Mouse (Mus musculus): ENCODE results near the gene Sorcs2. TPM values are rescaled to one million over a fixed set of nuclear protein-coding genes. Genes with fewer than 3 reads are reported as not detected.
A peak's percentile ranks its signal among the peaks of the same experiment; 100 is the strongest.

The Sorcs2 gene
- polyA plus RNA-seq, 1 experiment from 2014 or later: 11.1 TPM

DNA sequence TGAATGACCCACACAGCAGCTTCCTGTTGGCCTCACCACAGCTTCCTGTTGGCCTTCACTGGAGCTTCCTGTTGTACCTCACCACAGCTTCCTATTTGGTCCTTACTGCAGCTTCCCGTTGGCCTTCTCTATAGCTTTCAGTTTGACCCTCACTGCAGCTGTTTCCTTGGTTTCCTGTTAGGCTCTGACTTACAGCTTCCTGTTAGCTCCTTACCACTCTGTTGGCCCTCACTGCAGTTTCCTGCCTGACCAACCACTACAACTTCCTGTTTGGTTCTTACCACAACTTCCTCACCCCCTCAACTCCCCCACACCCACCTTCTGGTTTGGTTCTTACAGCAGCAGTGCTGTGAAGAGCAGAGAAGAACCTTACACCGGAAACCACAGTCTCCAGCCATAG lies 308.7 kb downstream of the Sorcs2 start:
- no peaks in the 10 kb centered on the region for H3K36me3 ChIP-seq (ENCODE audit: insufficient read depth, low read length)
- 0 out of 2 replicates have a peak, but pooled peaks cover 6% of the 10 kb centered on the region for H3K4me1 ChIP-seq (ENCODE audit: insufficient read depth, low read length)
- peak overlapping the region; percentile 59; the same call in 1 of the 2 replicates for H3K27ac ChIP-seq (ENCODE audit: low read length)
- H3K27me3 ChIP-seq (ENCODE audit: insufficient read depth, low read length): no peaks in the 10 kb centered on the region
- no peak overlapping the region for H3K4me3 ChIP-seq (ENCODE audit: low read length)
- 67% methylated on average over 2 of the region's 2 CpGs for WGBS
- H3K9me3 ChIP-seq (ENCODE audit: low read length): no peaks in the 10 kb centered on the region
- H3K4me2 ChIP-seq (replicated peaks; ENCODE audit: low read depth, low read length): no peak overlapping the region
- ATAC-seq (ENCODE audit: low FRiP score, low TSS enrichment): peak; percentile 43; the same call in 1 of the 2 replicates
- H3K9ac ChIP-seq (replicated peaks; ENCODE audit: low read length): no peak overlapping the region

DNA sequence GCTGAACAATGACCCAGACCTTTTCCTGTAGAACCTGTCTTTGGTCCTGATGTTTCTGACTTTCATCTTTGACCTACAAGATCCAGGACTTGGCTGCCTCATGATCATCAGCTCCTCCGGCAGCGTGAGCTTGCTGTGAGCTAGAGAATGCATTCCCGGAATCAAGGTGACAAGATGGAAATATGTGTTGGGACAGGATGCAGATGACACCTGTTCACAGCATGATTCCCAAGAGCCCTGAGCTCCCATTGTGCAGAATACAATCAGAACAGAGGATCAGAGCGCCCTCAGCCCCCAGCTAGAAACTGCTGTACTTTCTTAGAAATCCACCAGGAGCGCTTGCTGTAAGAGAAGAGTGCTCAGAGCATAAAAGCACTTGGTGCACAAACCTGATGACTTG lies 311.0 kb downstream of the Sorcs2 start:
- no peak for ATAC-seq (ENCODE audit: low FRiP score, low TSS enrichment)
- no peak overlapping the region for H3K27ac ChIP-seq (ENCODE audit: low read length)
- no peaks in the 10 kb centered on the region for H3K9me3 ChIP-seq (ENCODE audit: low read length)
- no peaks in the 10 kb centered on the region for H3K36me3 ChIP-seq (ENCODE audit: insufficient read depth, low read length)
- H3K9ac ChIP-seq (replicated peaks; ENCODE audit: low read length): no peak overlapping the region
- H3K4me1 ChIP-seq (ENCODE audit: insufficient read depth, low read length): 0 out of 2 replicates have a peak, but pooled peaks cover 6% of the 10 kb centered on the region
- no peak overlapping the region for H3K4me3 ChIP-seq (ENCODE audit: low read length)
- no peaks in the 10 kb centered on the region for H3K27me3 ChIP-seq (ENCODE audit: insufficient read depth, low read length)
- H3K4me2 ChIP-seq (replicated peaks; ENCODE audit: low read depth, low read length): no peak overlapping the region
- WGBS: 89% methylated on average over 5 of the region's 5 CpGs

DNA sequence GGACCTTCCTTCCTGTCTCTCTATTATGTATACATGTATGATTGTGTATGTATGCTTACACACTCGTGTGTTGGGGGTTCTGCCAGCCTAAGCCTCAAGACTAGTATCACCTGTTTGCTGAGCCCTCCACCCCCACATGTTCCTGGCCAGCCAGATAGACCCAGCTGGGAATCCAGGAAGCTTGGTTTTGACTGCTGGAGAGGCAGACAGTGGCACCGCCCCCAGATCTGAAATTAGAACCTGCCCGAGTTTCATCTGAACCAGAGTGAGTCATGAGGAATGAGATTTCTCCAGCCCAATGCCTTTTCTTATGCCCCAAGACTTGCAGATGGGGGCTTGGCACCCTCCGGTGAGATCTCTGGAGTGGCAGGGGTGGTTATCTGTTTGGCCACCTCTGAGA lies 312.3 kb downstream of the Sorcs2 start:
- H3K9ac ChIP-seq (replicated peaks; ENCODE audit: low read length): no peak overlapping the region
- no peak overlapping the region for H3K4me3 ChIP-seq (ENCODE audit: low read length)
- 56% methylated on average over 4 of the region's 4 CpGs for WGBS
- no peaks in the 10 kb centered on the region for H3K9me3 ChIP-seq (ENCODE audit: low read length)
- 0 out of 2 replicates have a peak, but pooled peaks cover 6% of the 10 kb centered on the region for H3K4me1 ChIP-seq (ENCODE audit: insufficient read depth, low read length)
- H3K4me2 ChIP-seq (replicated peaks; ENCODE audit: low read depth, low read length): no peak overlapping the region
- H3K27ac ChIP-seq (ENCODE audit: low read length): no peak overlapping the region
- no peaks in the 10 kb centered on the region for H3K27me3 ChIP-seq (ENCODE audit: insufficient read depth, low read length)
- H3K36me3 ChIP-seq (ENCODE audit: insufficient read depth, low read length): no peaks in the 10 kb centered on the region
- ATAC-seq (ENCODE audit: low FRiP score, low TSS enrichment): no peak

DNA sequence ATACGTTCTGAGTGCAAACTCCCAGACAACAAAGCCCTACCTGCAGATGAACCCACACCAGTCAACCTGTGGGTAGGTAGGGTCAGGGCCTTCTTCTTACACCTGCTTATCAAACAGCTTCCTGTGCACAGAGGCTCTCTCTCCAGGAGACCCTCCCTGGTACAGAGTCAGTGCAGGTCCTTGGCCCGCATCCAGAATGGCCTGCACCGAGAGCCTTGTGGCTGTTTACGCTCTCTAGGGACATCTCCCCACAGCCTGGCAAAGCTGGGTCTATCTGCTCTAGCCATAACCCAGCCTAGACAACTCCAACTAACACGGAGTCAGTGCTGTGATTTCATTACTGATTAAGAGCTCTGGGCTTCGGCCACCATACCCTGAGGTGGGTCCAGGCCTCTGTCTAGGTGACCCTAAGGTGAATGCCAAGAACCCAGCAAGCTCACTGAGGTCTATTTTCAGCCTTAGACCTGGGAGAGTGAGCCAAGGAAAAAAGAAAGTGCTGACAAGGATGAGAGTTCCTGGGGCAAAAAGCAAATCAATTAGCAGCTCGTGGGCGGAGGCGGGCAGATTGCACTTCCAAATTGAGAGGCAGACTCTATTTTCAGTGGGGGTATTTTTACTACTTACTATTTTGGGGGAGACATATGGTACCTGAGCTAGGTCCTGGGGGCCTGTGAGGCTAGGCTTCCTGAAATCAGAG lies 313.9 kb downstream of the Sorcs2 start:
- H3K36me3 ChIP-seq (ENCODE audit: insufficient read depth, low read length): no peaks in the 10 kb centered on the region
- 0 out of 2 replicates have a peak, but pooled peaks cover 6% of the 10 kb centered on the region for H3K4me1 ChIP-seq (ENCODE audit: insufficient read depth, low read length)
- no peaks in the 10 kb centered on the region for H3K9me3 ChIP-seq (ENCODE audit: low read length)
- no peak overlapping the region for H3K27ac ChIP-seq (ENCODE audit: low read length)
- H3K4me3 ChIP-seq (ENCODE audit: low read length): no peak overlapping the region
- 76% methylated on average over 9 of the region's 9 CpGs for WGBS
- peaks cover 3% of the 10 kb centered on the region; the same call in 1 of the 2 replicates for H3K27me3 ChIP-seq (ENCODE audit: insufficient read depth, low read length)
- H3K4me2 ChIP-seq (replicated peaks; ENCODE audit: low read depth, low read length): no peak overlapping the region
- ATAC-seq (ENCODE audit: low FRiP score, low TSS enrichment): no peak
- H3K9ac ChIP-seq (replicated peaks; ENCODE audit: low read length): no peak overlapping the region

DNA sequence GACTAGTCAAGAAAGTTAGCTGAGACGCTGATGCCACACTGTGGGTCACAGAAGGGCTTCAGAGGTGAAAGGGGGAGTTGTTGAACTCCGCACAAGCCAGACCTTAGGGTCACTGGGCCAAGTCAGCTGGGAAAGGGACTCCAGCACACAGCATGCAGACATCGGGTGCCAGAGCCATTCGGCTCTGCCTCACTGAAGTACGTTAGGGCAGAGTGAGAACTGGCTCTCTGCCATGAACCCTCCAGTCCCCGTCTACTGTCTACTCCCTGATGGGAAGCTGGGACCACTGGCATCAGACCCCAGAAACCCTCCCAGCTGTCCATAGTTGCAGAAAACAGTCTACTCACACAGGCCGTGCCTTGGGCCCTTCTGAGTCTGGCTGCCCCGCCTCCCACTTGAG lies 316.9 kb downstream of the Sorcs2 start:
- no peak overlapping the region for H3K4me2 ChIP-seq (replicated peaks; ENCODE audit: low read depth, low read length)
- H3K9me3 ChIP-seq (ENCODE audit: low read length): no peaks in the 10 kb centered on the region
- 55% methylated on average over 8 of the region's 8 CpGs for WGBS
- no peak for ATAC-seq (ENCODE audit: low FRiP score, low TSS enrichment)
- no peak overlapping the region for H3K4me3 ChIP-seq (ENCODE audit: low read length)
- H3K4me1 ChIP-seq (ENCODE audit: insufficient read depth, low read length): 0 out of 2 replicates have a peak, but pooled peaks cover 5% of the 10 kb centered on the region
- H3K27me3 ChIP-seq (ENCODE audit: insufficient read depth, low read length): peaks cover 10% of the 10 kb centered on the region
- no peak overlapping the region for H3K9ac ChIP-seq (replicated peaks; ENCODE audit: low read length)
- H3K27ac ChIP-seq (ENCODE audit: low read length): no peak overlapping the region
- no peaks in the 10 kb centered on the region for H3K36me3 ChIP-seq (ENCODE audit: insufficient read depth, low read length)

DNA sequence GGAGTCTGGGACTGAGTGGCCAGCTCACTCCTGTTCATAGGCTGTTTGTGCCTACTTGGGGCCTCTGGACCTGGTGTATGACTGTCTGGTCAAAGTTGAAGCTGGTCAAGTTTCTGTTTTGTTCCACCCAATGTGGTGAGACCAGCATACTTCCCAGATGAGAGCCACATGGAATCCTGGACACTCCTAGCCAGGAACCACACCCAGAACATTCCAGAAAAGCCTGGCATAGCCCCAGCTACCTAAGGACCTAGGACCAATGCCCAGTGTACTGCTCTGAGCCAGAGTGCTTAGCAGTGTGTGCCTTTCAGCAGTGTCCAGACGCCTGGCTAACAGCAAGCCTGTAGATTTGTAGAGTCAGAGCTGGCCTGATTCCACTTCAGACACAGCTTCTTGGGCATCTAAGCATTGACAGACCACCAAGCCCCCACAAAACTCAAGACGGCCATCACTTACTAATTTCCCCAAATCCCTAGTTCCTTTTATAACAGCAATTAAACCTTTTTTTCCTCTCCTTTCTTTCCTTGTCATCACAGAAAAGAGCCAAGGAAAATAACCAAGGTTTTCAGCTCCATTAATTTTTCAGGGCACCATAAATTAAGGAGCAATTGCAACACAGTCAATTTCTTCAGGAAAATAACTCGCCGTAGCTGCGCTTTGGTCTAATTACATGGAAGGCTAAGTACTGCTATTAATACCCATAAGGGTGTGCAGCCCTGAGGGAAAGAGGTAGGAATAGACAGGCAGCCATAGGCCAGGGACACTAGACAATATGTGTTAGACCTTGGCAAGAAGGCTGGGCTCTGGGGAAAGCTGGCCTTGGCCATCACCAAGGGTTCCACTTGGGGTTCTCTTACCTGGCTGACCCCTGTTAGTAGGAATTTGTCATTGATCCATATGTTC lies 322.5 kb downstream of the Sorcs2 start:
- Histone ChIP-seq H3K27me3 (ENCODE audit: insufficient read depth, low read length) (peaks cover 15% of the 10 kb centered on the region), H3K9me3 (ENCODE audit: low read length) (peaks cover 4% of the 10 kb centered on the region; the same call in 1 of the 2 replicates), H3K9ac (replicated peaks; ENCODE audit: low read length) (no peak overlapping the region), H3K4me3 (ENCODE audit: low read length) (no peak overlapping the region), H3K36me3 (ENCODE audit: insufficient read depth, low read length) (no peaks in the 10 kb centered on the region), H3K4me1 (ENCODE audit: insufficient read depth, low read length) (peaks cover 5% of the 10 kb centered on the region; the same call in 1 of the 2 replicates), H3K27ac (ENCODE audit: low read length) (no peak overlapping the region), H3K4me2 (replicated peaks; ENCODE audit: low read depth, low read length) (no peak overlapping the region)
- no peak for ATAC-seq (ENCODE audit: low FRiP score, low TSS enrichment)
- WGBS: 23% methylated on average over 5 of the region's 5 CpGs

DNA sequence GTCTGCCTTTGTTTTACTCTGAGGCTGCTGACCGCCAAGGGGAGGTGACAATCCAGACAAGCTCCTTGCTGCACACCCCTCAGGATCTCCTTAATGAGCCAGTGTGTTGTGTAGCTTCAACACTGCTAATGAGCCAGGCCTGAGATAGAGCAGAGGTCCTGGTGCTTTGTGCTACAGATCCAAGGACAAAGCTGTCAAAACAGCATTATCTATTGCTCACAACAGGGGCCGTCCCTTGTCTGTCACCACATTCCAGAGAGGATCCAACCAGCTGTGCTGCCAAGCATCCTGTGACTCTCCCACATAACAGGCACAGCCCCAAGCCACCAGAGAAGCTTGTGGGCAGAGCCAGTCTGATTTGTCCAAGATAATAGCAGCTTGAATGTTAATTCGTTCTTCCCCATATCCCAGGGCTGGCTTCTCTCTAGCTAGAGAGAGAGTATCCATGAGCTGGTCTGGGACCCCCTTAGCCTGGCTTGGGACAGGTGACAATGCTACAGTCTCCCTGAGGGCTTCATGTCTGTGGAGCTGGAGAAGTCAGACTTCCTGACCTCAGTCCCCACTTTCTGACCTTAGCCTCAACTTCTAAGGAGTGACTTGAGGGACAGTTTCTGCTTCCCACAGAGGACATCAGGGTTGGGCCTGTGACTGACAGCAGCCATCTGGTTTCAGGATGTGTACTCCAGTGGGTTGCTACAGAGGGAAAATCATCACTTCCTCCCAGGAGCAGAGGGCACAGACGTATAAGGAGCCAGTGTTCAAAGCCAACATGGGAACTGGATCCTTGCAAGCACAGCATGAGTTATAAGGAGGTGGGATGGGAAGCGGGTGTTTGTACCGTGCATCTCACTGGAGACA lies 328.2 kb downstream of the Sorcs2 start:
- peak overlapping the region; percentile 19; the same call in 1 of the 2 replicates for H3K27ac ChIP-seq (ENCODE audit: low read length)
- no peak overlapping the region for H3K4me2 ChIP-seq (replicated peaks; ENCODE audit: low read depth, low read length)
- H3K9ac ChIP-seq (replicated peaks; ENCODE audit: low read length): no peak overlapping the region
- H3K4me3 ChIP-seq (ENCODE audit: low read length): no peak overlapping the region
- WGBS: 58% methylated on average over 6 of the region's 6 CpGs
- peak; percentile 53; the same call in 1 of the 2 replicates for ATAC-seq (ENCODE audit: low FRiP score, low TSS enrichment)
- H3K4me1 ChIP-seq (ENCODE audit: insufficient read depth, low read length): peaks cover 16% of the 10 kb centered on the region
- peaks cover 4% of the 10 kb centered on the region; the same call in 1 of the 2 replicates for H3K9me3 ChIP-seq (ENCODE audit: low read length)
- peaks cover 21% of the 10 kb centered on the region for H3K27me3 ChIP-seq (ENCODE audit: insufficient read depth, low read length)
- no peaks in the 10 kb centered on the region for H3K36me3 ChIP-seq (ENCODE audit: insufficient read depth, low read length)

DNA sequence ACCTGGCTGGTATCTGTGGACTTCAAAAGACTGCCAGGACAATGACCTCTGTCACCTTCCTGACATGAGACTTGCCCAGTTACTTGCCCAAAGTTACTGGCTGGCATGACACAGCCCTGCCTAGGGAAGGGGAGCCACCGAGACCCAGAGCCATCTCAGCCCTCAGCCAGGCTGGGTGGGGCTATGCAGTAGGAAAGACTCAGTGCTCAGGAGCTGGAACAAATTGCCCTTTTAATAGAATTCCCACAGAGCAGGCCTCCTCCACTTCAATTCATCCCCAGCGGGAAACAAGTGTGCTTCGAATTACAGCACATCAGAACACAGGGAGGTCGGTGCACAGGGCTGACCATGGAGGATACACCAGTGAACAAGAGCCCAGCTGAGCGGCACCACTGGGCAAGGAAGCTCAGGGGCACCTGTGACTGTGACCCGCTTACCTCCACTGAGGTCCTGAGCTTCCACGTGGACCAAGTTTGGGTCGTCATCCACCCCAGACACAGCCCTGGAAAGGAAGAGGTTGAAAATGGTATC lies 330.2 kb downstream of the Sorcs2 start:
- no peak overlapping the region for H3K4me2 ChIP-seq (replicated peaks; ENCODE audit: low read depth, low read length)
- 35% methylated on average over 8 of the region's 8 CpGs for WGBS

DNA sequence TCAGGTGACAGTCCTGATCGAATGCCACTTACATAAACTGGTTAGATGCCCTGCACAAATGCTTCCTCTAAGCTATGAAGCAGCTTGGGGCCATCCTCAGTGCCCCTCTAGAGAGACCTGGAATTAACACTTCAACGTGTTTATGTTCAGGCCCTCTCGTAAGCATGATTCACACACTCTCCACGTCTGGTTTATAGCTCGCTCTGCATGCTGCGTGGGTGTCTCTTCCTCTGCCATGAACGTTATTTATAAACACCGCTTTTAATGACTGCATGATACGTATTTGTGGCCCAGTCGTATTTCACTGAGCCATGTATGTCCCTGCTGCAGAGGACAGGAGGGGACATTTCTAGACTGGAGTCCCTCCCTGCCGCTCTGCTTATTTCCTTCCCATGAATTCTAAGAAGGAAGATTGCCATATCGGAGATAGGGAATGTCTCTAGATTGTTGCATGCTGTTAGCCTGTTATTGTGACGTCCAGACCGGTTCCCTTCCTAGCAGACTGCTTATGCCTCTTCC lies 340.1 kb downstream of the Sorcs2 start:
- Histone ChIP-seq H3K27me3 (ENCODE audit: insufficient read depth, low read length) (no peaks in the 10 kb centered on the region), H3K4me1 (ENCODE audit: insufficient read depth, low read length) (no peaks in the 10 kb centered on the region), H3K4me3 (ENCODE audit: low read length) (no peak overlapping the region), H3K4me2 (replicated peaks; ENCODE audit: low read depth, low read length) (no peak overlapping the region), H3K36me3 (ENCODE audit: insufficient read depth, low read length) (peaks cover 3% of the 10 kb centered on the region; the same call in 1 of the 2 replicates), H3K9me3 (ENCODE audit: low read length) (0 out of 2 replicates have a peak, but pooled peaks cover 4% of the 10 kb centered on the region), H3K9ac (replicated peaks; ENCODE audit: low read length) (no peak overlapping the region), H3K27ac (ENCODE audit: low read length) (no peak overlapping the region)
- ATAC-seq (ENCODE audit: low FRiP score, low TSS enrichment): no peak
- WGBS: 56% methylated on average over 14 of the region's 14 CpGs

More for the DNA sequence above, 330.2 kb downstream of the Sorcs2 start:
- no peak overlapping the region for H3K4me3 ChIP-seq (ENCODE audit: low read length)
- H3K27me3 ChIP-seq (ENCODE audit: insufficient read depth, low read length): peaks cover 24% of the 10 kb centered on the region
- H3K36me3 ChIP-seq (ENCODE audit: insufficient read depth, low read length): no peaks in the 10 kb centered on the region
- no peak overlapping the region for H3K27ac ChIP-seq (ENCODE audit: low read length)
- H3K9ac ChIP-seq (replicated peaks; ENCODE audit: low read length): no peak overlapping the region
- peaks cover 15% of the 10 kb centered on the region; the same call in 1 of the 2 replicates for H3K4me1 ChIP-seq (ENCODE audit: insufficient read depth, low read length)
- peak; percentile 69 for ATAC-seq (ENCODE audit: low FRiP score, low TSS enrichment)
- H3K9me3 ChIP-seq (ENCODE audit: low read length): no peaks in the 10 kb centered on the region
